Comparison of ENCODE assay signal across 8 mouse cellular contexts in the genomic region with DNA sequence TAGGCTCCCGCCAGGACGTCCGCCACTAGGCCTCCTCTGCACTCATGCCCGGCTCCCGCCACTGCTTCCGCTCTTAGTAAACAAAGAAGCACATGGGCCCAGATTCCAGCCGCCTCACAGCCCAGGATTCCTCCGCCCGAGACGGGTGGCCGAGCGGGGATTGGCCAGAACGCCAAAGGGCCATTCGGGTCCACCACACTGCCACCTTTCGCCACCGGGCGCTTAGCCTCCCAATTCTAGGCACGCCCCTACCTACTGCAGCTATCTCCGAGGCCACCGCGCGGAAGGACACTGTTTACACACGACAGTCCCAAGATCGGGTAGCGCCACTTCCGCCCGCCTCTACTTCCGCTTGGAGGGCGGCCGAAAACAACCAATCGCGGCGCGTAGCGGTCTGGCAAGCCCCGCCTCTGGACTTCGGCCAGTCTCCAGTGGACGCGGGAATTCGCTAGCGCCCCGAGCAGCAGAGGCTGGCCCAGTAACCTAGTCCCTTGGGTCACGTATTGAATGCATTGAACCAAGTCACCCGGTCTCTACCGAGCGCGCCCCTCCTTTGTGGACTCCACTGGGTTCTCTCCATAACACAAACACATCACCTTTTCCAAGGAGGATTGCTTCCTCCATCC. TPM values are rescaled to one million over a fixed set of nuclear protein-coding genes. Genes with fewer than 3 reads are reported as not detected.
DNase-seq lines count a peak whose midpoint lies in the region; ATAC-seq and TF ChIP-seq lines count a peak whose summit lies in the region.

No protein-coding gene starts in this region.

- no peak; the same call in 1 of the 2 replicates for TF ChIP-seq CTCF in bone marrow, adult 2 months (IDR thresholded peaks at IDR 0.05; ENCODE audit: control insufficient read depth, insufficient read depth, low read length)

- under 1% methylated on average over 47 of the region's 47 CpGs for WGBS in bone marrow, adult 2 months
- under 1% methylated on average over 47 of the region's 47 CpGs for WGBS in embryonic facial prominence, embryonic 15.5 days
- under 1% methylated on average over 47 of the region's 47 CpGs for WGBS in kidney, embryonic 14.5 days
- under 1% methylated on average over 47 of the region's 47 CpGs for WGBS in limb, embryonic 15.5 days

- peak; percentile 86 for ATAC-seq in embryonic facial prominence, embryonic 15.5 days (ENCODE audit: insufficient number of reproducible peaks, low FRiP score, low TSS enrichment, low read depth)
- ATAC-seq in kidney, embryonic 14.5 days (ENCODE audit: low FRiP score, low TSS enrichment), result peak; percentile 90
- ATAC-seq in limb, embryonic 15.5 days (ENCODE audit: insufficient number of reproducible peaks, low FRiP score, low TSS enrichment, low read depth), result peak; percentile 76

- H3K4me2 ChIP-seq in embryonic facial prominence, embryonic 15.5 days (replicated peaks), result peak overlapping the region; percentile 91
- H3K4me2 ChIP-seq in kidney, embryonic 14.5 days (replicated peaks; ENCODE audit: low read depth, low read length), result peak overlapping the region; percentile 80
- H3K4me2 ChIP-seq in limb, embryonic 15.5 days, result peak overlapping the region; percentile 88

- H3K27ac ChIP-seq in bone marrow, adult 2 months (ENCODE audit: control insufficient read depth, insufficient read depth, low read depth, low read length, poor library complexity), result peak overlapping the region; percentile 84
- peak overlapping the region; percentile 91 for H3K27ac ChIP-seq in embryonic facial prominence, embryonic 15.5 days (replicated peaks)
- peak overlapping the region; percentile 98 for H3K27ac ChIP-seq in kidney, embryonic 14.5 days (ENCODE audit: low read depth, low read length)
- H3K27ac ChIP-seq in limb, embryonic 15.5 days, result peak overlapping the region; percentile 94

- peak overlapping the region; percentile 51 for H3K9ac ChIP-seq in embryonic facial prominence, embryonic 15.5 days
- peak overlapping the region; percentile 89 for H3K9ac ChIP-seq in kidney, embryonic 14.5 days (ENCODE audit: low read depth, low read length)
- peak overlapping the region; percentile 71 for H3K9ac ChIP-seq in limb, embryonic 15.5 days

- H3K27me3 ChIP-seq in embryonic facial prominence, embryonic 15.5 days, result no peaks in the 10 kb centered on the region
- H3K27me3 ChIP-seq in kidney, embryonic 14.5 days (ENCODE audit: control insufficient read depth, insufficient read depth, low read length), result no peaks in the 10 kb centered on the region
- H3K27me3 ChIP-seq in limb, embryonic 15.5 days, result no peaks in the 10 kb centered on the region

- peaks cover 51% of the 10 kb centered on the region for H3K36me3 ChIP-seq in embryonic facial prominence, embryonic 15.5 days
- H3K36me3 ChIP-seq in kidney, embryonic 14.5 days (ENCODE audit: control insufficient read depth, insufficient read depth, low read length), result peaks cover 63% of the 10 kb centered on the region
- peaks cover 56% of the 10 kb centered on the region for H3K36me3 ChIP-seq in limb, embryonic 15.5 days

- peak; percentile 99 for DNase-seq in 416B (ENCODE audit: low read depth)
- DNase-seq in heart, adult 9 months (ENCODE audit: low spot score in 2 of 2), result peak; percentile 95 to 96
- DNase-seq in monocyte, adult 2 months (ENCODE audit: low read depth in 1 of 2, low spot score in 2 of 2), result peak; percentile 86 to 89
- peak; percentile 93 to 95 for DNase-seq in spleen, postnatal 36 days (ENCODE audit: low spot score in 2 of 2)

- no peaks in the 10 kb centered on the region for H3K9me3 ChIP-seq in embryonic facial prominence, embryonic 15.5 days (replicated peaks)
- H3K9me3 ChIP-seq in kidney, embryonic 14.5 days (ENCODE audit: control insufficient read depth, low read length), result no peaks in the 10 kb centered on the region
- H3K9me3 ChIP-seq in limb, embryonic 15.5 days, result no peaks in the 10 kb centered on the region

- H3K4me1 ChIP-seq in bone marrow, adult 2 months (ENCODE audit: control insufficient read depth, insufficient read depth, low read length), result no peaks in the 10 kb centered on the region; the same call in 1 of the 2 replicates
- peaks cover 28% of the 10 kb centered on the region for H3K4me1 ChIP-seq in embryonic facial prominence, embryonic 15.5 days
- H3K4me1 ChIP-seq in kidney, embryonic 14.5 days (ENCODE audit: control insufficient read depth, insufficient read depth, low read length), result peaks cover 8% of the 10 kb centered on the region
- H3K4me1 ChIP-seq in limb, embryonic 15.5 days, result peaks cover 13% of the 10 kb centered on the region

- peak; percentile 45; the same call in 1 of the 2 replicates for TF ChIP-seq POLR2A in bone marrow, adult 2 months (IDR thresholded peaks at IDR 0.05; ENCODE audit: borderline replicate concordance, control insufficient read depth, low read depth, low read length)

- peak overlapping the region; percentile 82 for H3K4me3 ChIP-seq in bone marrow, adult 2 months (replicated peaks; ENCODE audit: control insufficient read depth, low read depth, low read length)
- peak overlapping the region; percentile 74 for H3K4me3 ChIP-seq in embryonic facial prominence, embryonic 15.5 days (replicated peaks)
- H3K4me3 ChIP-seq in kidney, embryonic 14.5 days (ENCODE audit: low read length), result peak overlapping the region; percentile 82
- H3K4me3 ChIP-seq in limb, embryonic 15.5 days, result peak overlapping the region; percentile 83

RNA-seq across cellular contexts. Expression of a gene that starts 0.8 kb away (rescaled TPM):
- 24.8 and 37.2 TPM in 2 replicates for polyA plus RNA-seq in bone marrow, adult 2 months (2011; ENCODE audit: insufficient read depth, insufficient read length, low replicate concordance, missing spikeins)
- 26.9 and 27.4 TPM in 2 replicates for polyA plus RNA-seq in embryonic facial prominence, embryonic 15.5 days (2015; fragmentation: Nextera tagmentation; extraction: Ambion mirVana)
- polyA plus RNA-seq in kidney, embryonic 14.5 days (2014; fragmentation: Nextera tagmentation; extraction: Ambion mirVana), result 18.1 and 22.6 TPM in 2 replicates
- 22.8 and 24.3 TPM in 2 replicates for polyA plus RNA-seq in limb, embryonic 15.5 days (2015; fragmentation: Nextera tagmentation; extraction: Ambion mirVana)

RNA-seq across cellular contexts. Expression of a gene that starts 1.2 kb away (rescaled TPM):
- polyA plus RNA-seq in bone marrow, adult 2 months (2011; ENCODE audit: insufficient read depth, insufficient read length, low replicate concordance, missing spikeins), result 198 and 236 TPM in 2 replicates
- 141 and 142 TPM in 2 replicates for polyA plus RNA-seq in embryonic facial prominence, embryonic 15.5 days (2015; fragmentation: Nextera tagmentation; extraction: Ambion mirVana)
- polyA plus RNA-seq in kidney, embryonic 14.5 days (2014; fragmentation: Nextera tagmentation; extraction: Ambion mirVana), result 176 and 241 TPM in 2 replicates
- 139 and 143 TPM in 2 replicates for polyA plus RNA-seq in limb, embryonic 15.5 days (2015; fragmentation: Nextera tagmentation; extraction: Ambion mirVana)

RNA-seq across cellular contexts. Expression of a gene that starts 10.2 kb away (rescaled TPM):
- polyA plus RNA-seq in bone marrow, adult 2 months (2011; ENCODE audit: insufficient read depth, insufficient read length, low replicate concordance, missing spikeins), result 36.0 and 72.4 TPM in 2 replicates
- 303 and 321 TPM in 2 replicates for polyA plus RNA-seq in embryonic facial prominence, embryonic 15.5 days (2015; fragmentation: Nextera tagmentation; extraction: Ambion mirVana)
- 253 and 294 TPM in 2 replicates for polyA plus RNA-seq in kidney, embryonic 14.5 days (2014; fragmentation: Nextera tagmentation; extraction: Ambion mirVana)
- 299 and 325 TPM in 2 replicates for polyA plus RNA-seq in limb, embryonic 15.5 days (2015; fragmentation: Nextera tagmentation; extraction: Ambion mirVana)

RNA-seq across cellular contexts. Expression of a gene that starts 15.5 kb away (rescaled TPM):
- polyA plus RNA-seq in bone marrow, adult 2 months (2011; ENCODE audit: insufficient read depth, insufficient read length, low replicate concordance, missing spikeins), result 2.2 and 2.7 TPM in 2 replicates
- 17.4 and 19.9 TPM in 2 replicates for polyA plus RNA-seq in embryonic facial prominence, embryonic 15.5 days (2015; fragmentation: Nextera tagmentation; extraction: Ambion mirVana)
- 13.4 and 26.1 TPM in 2 replicates for polyA plus RNA-seq in kidney, embryonic 14.5 days (2014; fragmentation: Nextera tagmentation; extraction: Ambion mirVana)
- polyA plus RNA-seq in limb, embryonic 15.5 days (2015; fragmentation: Nextera tagmentation; extraction: Ambion mirVana), result 15.9 and 18.5 TPM in 2 replicates

RNA-seq across cellular contexts. Expression of a gene that starts 16.2 kb away (rescaled TPM):
- 13.2 and 31.0 TPM in 2 replicates for polyA plus RNA-seq in bone marrow, adult 2 months (2011; ENCODE audit: insufficient read depth, insufficient read length, low replicate concordance, missing spikeins)
- polyA plus RNA-seq in embryonic facial prominence, embryonic 15.5 days (2015; fragmentation: Nextera tagmentation; extraction: Ambion mirVana), result 77.2 and 87.7 TPM in 2 replicates
- 80.9 and 109 TPM in 2 replicates for polyA plus RNA-seq in kidney, embryonic 14.5 days (2014; fragmentation: Nextera tagmentation; extraction: Ambion mirVana)
- polyA plus RNA-seq in limb, embryonic 15.5 days (2015; fragmentation: Nextera tagmentation; extraction: Ambion mirVana), result 73.8 and 74.8 TPM in 2 replicates

Comparison
In these comparisons a context has a peak if more than half of its experiments do, and no peak if none do; other contexts are left out.
1. Peak in every context shown above with its lines: DNase-seq, ATAC-seq, H3K4me3 ChIP-seq and H3K27ac ChIP-seq.